Comparison of ENCODE assay signal across 9 mouse cellular contexts in the genomic region with DNA sequence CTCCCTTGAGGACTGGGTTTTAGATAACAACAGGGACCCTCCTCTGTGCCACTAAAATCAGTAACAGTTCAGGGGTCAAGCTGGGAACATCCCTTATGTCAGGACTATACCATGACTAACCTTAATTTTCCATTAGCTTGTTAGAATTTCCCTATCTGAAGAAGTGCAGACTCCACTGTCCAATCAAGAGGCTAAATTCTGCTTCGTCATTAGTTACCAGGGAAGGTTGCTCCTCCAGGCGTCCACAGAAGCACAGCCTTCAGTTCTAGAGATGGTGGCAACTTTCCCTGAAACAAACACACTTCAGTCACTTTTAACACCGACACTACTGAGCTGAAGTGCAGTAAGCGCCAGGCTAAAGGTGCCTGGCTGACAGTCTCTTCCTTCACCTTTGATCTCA. TPM values are rescaled to one million over a fixed set of nuclear protein-coding genes. Genes with fewer than 3 reads are reported as not detected.
DNase-seq lines count a peak whose midpoint lies in the region; ATAC-seq and TF ChIP-seq lines count a peak whose summit lies in the region.
"Had no signal": no experiment of that assay in that cellular context is flagged by ENCODE, and none has a peak within 500 bp of the region (broad histone marks: within the 10 kb centered on the region; RNA-seq: fewer than 3 reads in every experiment).

No protein-coding gene starts in this region.

- H3K36me3 ChIP-seq in liver, adult 2 months (ENCODE audit: control insufficient read depth, insufficient read depth, low read length) = no peaks in the 10 kb centered on the region
- H3K36me3 ChIP-seq in hindbrain, embryonic 15.5 days = no peaks in the 10 kb centered on the region
- no peaks in the 10 kb centered on the region for H3K36me3 ChIP-seq in neural tube, embryonic 11.5 days (ENCODE audit: control insufficient read depth, insufficient read depth, low read length)

- TF ChIP-seq POLR2A in liver, adult 2 months (IDR thresholded peaks at IDR 0.05; ENCODE audit: extremely low read depth, insufficient read depth, low read length) = no peak

- WGBS in liver, adult 2 months = 15% methylated on average over 4 of the region's 4 CpGs
- 27% methylated on average over 4 of the region's 4 CpGs for WGBS in hindbrain, embryonic 15.5 days
- 16% methylated on average over 4 of the region's 4 CpGs for WGBS in neural tube, embryonic 11.5 days

- no peak overlapping the region for H3K4me2 ChIP-seq in hindbrain, embryonic 15.5 days
- no peak overlapping the region for H3K4me2 ChIP-seq in neural tube, embryonic 11.5 days (ENCODE audit: low read depth)

- H3K9ac ChIP-seq in liver, adult 2 months (ENCODE audit: low read depth, low read length) = no peak overlapping the region
- H3K9ac ChIP-seq in hindbrain, embryonic 15.5 days = no peak overlapping the region
- no peak overlapping the region for H3K9ac ChIP-seq in neural tube, embryonic 11.5 days (ENCODE audit: low read length)

- ATAC-seq in hindbrain, embryonic 15.5 days (ENCODE audit: low FRiP score, low read depth) = peak; percentile 49; the same call in 1 of the 2 replicates
- ATAC-seq in neural tube, embryonic 11.5 days (ENCODE audit: insufficient read depth, low FRiP score, low TSS enrichment) = no peak

- H3K9me3 ChIP-seq in hindbrain, embryonic 15.5 days = no peaks in the 10 kb centered on the region
- no peaks in the 10 kb centered on the region for H3K9me3 ChIP-seq in neural tube, embryonic 11.5 days (ENCODE audit: control insufficient read depth, low read length)

- DNase-seq in liver, adult 2 months (ENCODE audit: extremely low read depth, low read depth, low spot score) = peak; percentile 66
- DNase-seq in liver (no peak), R1 (ENCODE audit: low read depth, low spot score) (peak; percentile 53)
- peak; percentile 76 for DNase-seq in embryo, embryonic 10.5 days (ENCODE audit: low spot score)
- DNase-seq in layer of hippocampus, postnatal 36 days = peak; percentile 31 to 39
- DNase-seq in neural tube, embryonic 11.5 days (ENCODE audit: low spot score) = peak; percentile 51
- peak; percentile 18 for DNase-seq in yolk sac, embryonic 10.5 days (ENCODE audit: low spot score)

- no peak overlapping the region for H3K27ac ChIP-seq in liver, adult 2 months (replicated peaks; ENCODE audit: insufficient read depth, low read depth, low read length)
- H3K27ac ChIP-seq in hindbrain, embryonic 15.5 days (replicated peaks) = no peak overlapping the region
- no peak overlapping the region for H3K27ac ChIP-seq in neural tube, embryonic 11.5 days (ENCODE audit: low read depth, low read length)

- no peaks in the 10 kb centered on the region for H3K79me2 ChIP-seq in liver, adult 2 months (ENCODE audit: control insufficient read depth, insufficient read depth, low read length)

- H3K4me3 ChIP-seq in liver, adult 2 months (ENCODE audit: insufficient read depth, low read depth, low read length) = no peak overlapping the region
- H3K4me3 ChIP-seq in hindbrain, embryonic 15.5 days = no peak overlapping the region
- no peak overlapping the region for H3K4me3 ChIP-seq in neural tube, embryonic 11.5 days (ENCODE audit: low read depth, low read length)

- TF ChIP-seq CTCF in liver, adult 2 months (IDR thresholded peaks at IDR 0.05; ENCODE audit: low read depth, low read length) = no peak

- no peaks in the 10 kb centered on the region for H3K27me3 ChIP-seq in liver, adult 2 months (ENCODE audit: control insufficient read depth, insufficient read depth, low read length)
- H3K27me3 ChIP-seq in hindbrain, embryonic 15.5 days = 0 out of 2 replicates have a peak, but pooled peaks cover 3% of the 10 kb centered on the region
- no peaks in the 10 kb centered on the region for H3K27me3 ChIP-seq in neural tube, embryonic 11.5 days (ENCODE audit: control insufficient read depth, insufficient read depth, low read length)

- H3K4me1 ChIP-seq in liver, adult 2 months (ENCODE audit: control insufficient read depth, insufficient read depth, low read length) = no peaks in the 10 kb centered on the region
- 0 out of 2 replicates have a peak, but pooled peaks cover 4% of the 10 kb centered on the region for H3K4me1 ChIP-seq in hindbrain, embryonic 15.5 days (replicated peaks)
- H3K4me1 ChIP-seq in neural tube, embryonic 11.5 days (ENCODE audit: control insufficient read depth, insufficient read depth, low read length) = no peaks in the 10 kb centered on the region

RNA-seq across cellular contexts. Expression of a gene that starts 0.9 kb away (rescaled TPM):
- total RNA-seq in liver, adult 2 months (2014; rRNA removed) = 18.5 and 38.0 TPM in 2 replicates
- polyA plus RNA-seq in liver, adult 2 months (2012; rRNA removed) = 23.3 and 39.5 TPM in 2 replicates
- 3.4 and 4.1 TPM in 2 replicates for polyA plus RNA-seq in hindbrain, embryonic 15.5 days (2015; fragmentation: Nextera tagmentation; extraction: Ambion mirVana)
- total RNA-seq in layer of hippocampus, postnatal 36 days (2021) = 1 to 10 TPM; 1.3 TPM
- 0.70 and 1.8 TPM in 2 replicates for polyA plus RNA-seq in neural tube, embryonic 11.5 days (2014; fragmentation: Nextera tagmentation; extraction: Ambion mirVana)

RNA-seq across cellular contexts. Expression of a gene that starts 17.1 kb away (rescaled TPM):
- total RNA-seq in liver, adult 2 months (2014; rRNA removed) = 32.8 and 58.4 TPM in 2 replicates
- 42.8 and 78.0 TPM in 2 replicates for polyA plus RNA-seq in liver, adult 2 months (2012; rRNA removed)
- polyA plus RNA-seq in hindbrain, embryonic 15.5 days (2015; fragmentation: Nextera tagmentation; extraction: Ambion mirVana) = 0.83 and 1.2 TPM in 2 replicates
- 1 to 10 TPM in 1 of 2 experiments, under 1 TPM in 1; 0.87 to 1.3 TPM for total RNA-seq in layer of hippocampus, postnatal 36 days (2021)
- not detected in 2 replicates for polyA plus RNA-seq in neural tube, embryonic 11.5 days (2014; fragmentation: Nextera tagmentation; extraction: Ambion mirVana)

RNA-seq across cellular contexts. Expression of a gene that starts 20.7 kb away (rescaled TPM):
- 0.09 and 0.13 TPM in 2 replicates for total RNA-seq in liver, adult 2 months (2014; rRNA removed)
- polyA plus RNA-seq in liver, adult 2 months (2012; rRNA removed) = 0.16 TPM in 1 of 2 replicates, not detected in the other
- polyA plus RNA-seq in hindbrain, embryonic 15.5 days (2015; fragmentation: Nextera tagmentation; extraction: Ambion mirVana) = 0.26 TPM in 2 replicates
- total RNA-seq in layer of hippocampus, postnatal 36 days (2021) = not detected
- polyA plus RNA-seq in neural tube, embryonic 11.5 days (2014; fragmentation: Nextera tagmentation; extraction: Ambion mirVana) = not detected in 2 replicates

RNA-seq across cellular contexts. Expression of a gene that starts 47.3 kb away (rescaled TPM):
- total RNA-seq in liver, adult 2 months (2014; rRNA removed) = 25.2 and 59.5 TPM in 2 replicates
- 80.4 and 156 TPM in 2 replicates for polyA plus RNA-seq in liver, adult 2 months (2012; rRNA removed)
- polyA plus RNA-seq in hindbrain, embryonic 15.5 days (2015; fragmentation: Nextera tagmentation; extraction: Ambion mirVana) = 1.6 and 2.5 TPM in 2 replicates
- total RNA-seq in layer of hippocampus, postnatal 36 days (2021) = 1 to 10 TPM; 1.6 to 1.9 TPM
- polyA plus RNA-seq in neural tube, embryonic 11.5 days (2014; fragmentation: Nextera tagmentation; extraction: Ambion mirVana) = 2.6 and 4.5 TPM in 2 replicates

RNA-seq across cellular contexts. Expression of a gene that starts 49.9 kb away (rescaled TPM):
- total RNA-seq in liver, adult 2 months (2014; rRNA removed) = 0.09 TPM in 1 of 2 replicates, not detected in the other
- 0.05 TPM in 1 of 2 replicates, not detected in the other for polyA plus RNA-seq in liver, adult 2 months (2012; rRNA removed)
- 0.05 TPM in 1 of 2 replicates, not detected in the other for polyA plus RNA-seq in hindbrain, embryonic 15.5 days (2015; fragmentation: Nextera tagmentation; extraction: Ambion mirVana)
- total RNA-seq in layer of hippocampus, postnatal 36 days (2021) = under 1 TPM; 0.43 to 0.82 TPM
- not detected in 2 replicates for polyA plus RNA-seq in neural tube, embryonic 11.5 days (2014; fragmentation: Nextera tagmentation; extraction: Ambion mirVana)
- polyA plus RNA-seq: cerebellum, adult 2 months had no signal

Comparison
In these comparisons a context has a peak if more than half of its experiments do, and no peak if none do; other contexts are left out.
1. RNA of a gene that starts 17.1 kb away (polyA plus RNA-seq): 42.8 to 78.0 TPM in liver, adult 2 months; 0.83 to 1.2 TPM in hindbrain, embryonic 15.5 days and not detected in neural tube, embryonic 11.5 days; every median in the first group is over 10 times any median in the second.